ENCODE assay signal across 8 mouse cellular contexts in the genomic region with DNA sequence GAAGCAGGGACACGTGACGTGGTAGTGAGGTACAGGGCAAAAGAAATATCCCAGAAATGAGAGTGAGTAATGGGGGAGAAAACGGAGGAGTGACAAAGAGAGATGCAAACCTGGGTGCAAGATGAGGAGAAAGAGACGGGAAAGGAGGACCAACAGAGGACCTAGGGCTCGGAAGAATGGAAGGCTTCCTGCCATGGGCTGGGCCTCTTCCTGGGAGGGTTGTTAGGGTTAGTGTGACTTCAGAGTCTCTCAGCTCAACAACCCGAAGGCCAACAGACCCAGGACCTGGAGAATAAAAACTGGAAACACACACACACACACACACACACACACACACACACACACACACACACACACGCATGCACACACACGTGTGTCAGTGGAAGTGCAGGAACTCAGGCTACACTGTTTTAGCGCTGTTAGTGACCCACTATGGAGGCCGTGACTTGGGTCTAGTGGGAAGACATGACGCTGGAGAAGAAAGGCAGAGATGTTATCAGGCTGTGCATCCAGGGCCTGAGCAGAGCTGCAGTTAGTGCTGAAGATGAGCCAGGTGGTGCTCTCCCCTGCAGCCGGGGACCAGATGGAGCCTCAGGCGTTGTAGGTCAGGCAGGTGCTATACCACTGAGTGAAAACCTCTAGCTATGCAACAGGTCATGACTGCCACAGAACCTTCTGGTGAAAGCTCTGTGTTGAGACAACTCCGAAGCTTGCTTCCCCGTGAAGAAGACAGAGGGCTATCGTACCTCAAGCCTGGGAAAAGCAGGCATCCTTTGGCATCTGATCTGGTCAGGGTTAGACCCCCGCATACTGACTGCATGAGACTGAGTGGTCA. TPM values are rescaled to one million over a fixed set of nuclear protein-coding genes. Genes with fewer than 3 reads are reported as not detected.
DNase-seq lines count a peak whose midpoint lies in the region; ATAC-seq and TF ChIP-seq lines count a peak whose summit lies in the region.

No protein-coding gene starts in this region.

- DNase-seq in layer of hippocampus, adult 2 months (ENCODE audit: low spot score in 2 of 2) = no peak
- DNase-seq in layer of hippocampus, adult 11-12 months (ENCODE audit: low spot score) = no peak
- peak; percentile 77 for DNase-seq in cerebellum, adult 9-11 months
- DNase-seq in c-Kit-positive CD71-positive TER-119-positive erythroid progenitor cells, embryonic 14.5 days (ENCODE audit: low spot score) = no peak
- no peak for DNase-seq in right cerebral cortex, postnatal 25 days
- DNase-seq in kidney, postnatal 14 days = no peak

- 0 out of 2 replicates have a peak, but pooled peaks cover 4% of the 10 kb centered on the region for H3K4me1 ChIP-seq in heart, embryonic 11.5 days (ENCODE audit: control insufficient read depth, insufficient read depth, low read length)
- peaks cover 35% of the 10 kb centered on the region for H3K4me1 ChIP-seq in liver, embryonic 12.5 days

- no peak for ATAC-seq in heart, embryonic 11.5 days (replicated peaks; ENCODE audit: insufficient number of reproducible peaks, low FRiP score, low TSS enrichment)
- ATAC-seq in liver, embryonic 12.5 days = 0 out of 2 replicates have a peak, but pooled peaks have one; percentile 9

- H3K36me3 ChIP-seq in heart, embryonic 11.5 days (ENCODE audit: control insufficient read depth, insufficient read depth, low read length) = no peaks in the 10 kb centered on the region
- no peaks in the 10 kb centered on the region for H3K36me3 ChIP-seq in liver, embryonic 12.5 days

- 0 out of 2 replicates have a peak, but pooled peaks have one; percentile 2 for TF ChIP-seq CTCF in layer of hippocampus, adult 2 months (conservative IDR thresholded peaks at IDR 0.05)

- H3K4me2 ChIP-seq in heart, embryonic 11.5 days = peak overlapping the region; percentile 57
- peak overlapping the region; percentile 77 for H3K4me2 ChIP-seq in liver, embryonic 12.5 days

- peaks cover 11% of the 10 kb centered on the region for H3K27me3 ChIP-seq in heart, embryonic 11.5 days (ENCODE audit: control insufficient read depth, insufficient read depth, low read length)
- H3K27me3 ChIP-seq in liver, embryonic 12.5 days (replicated peaks) = peaks cover 15% of the 10 kb centered on the region

- H3K4me3 ChIP-seq in layer of hippocampus, adult 2 months = no peak overlapping the region
- H3K4me3 ChIP-seq in heart, embryonic 11.5 days (ENCODE audit: low read depth, low read length) = no peak overlapping the region; the same call in 1 of the 2 replicates
- H3K4me3 ChIP-seq in liver, embryonic 12.5 days = peak overlapping the region; percentile 54

- H3K27ac ChIP-seq in layer of hippocampus, adult 2 months = peak overlapping the region; percentile 83; the same call in 1 of the 2 replicates
- H3K27ac ChIP-seq in heart, embryonic 11.5 days (ENCODE audit: low read depth, low read length) = no peak overlapping the region
- no peak overlapping the region for H3K27ac ChIP-seq in liver, embryonic 12.5 days

- 45% methylated on average over 17 of the region's 17 CpGs for WGBS in heart, embryonic 11.5 days (ENCODE audit: insufficient replicate concordance)
- WGBS in liver, embryonic 12.5 days (ENCODE audit: insufficient replicate concordance) = 35% methylated on average over 17 of the region's 17 CpGs

- no peaks in the 10 kb centered on the region for H3K9me3 ChIP-seq in heart, embryonic 11.5 days (replicated peaks; ENCODE audit: control insufficient read depth, low read length)
- no peaks in the 10 kb centered on the region for H3K9me3 ChIP-seq in liver, embryonic 12.5 days (replicated peaks)

- no peak overlapping the region for H3K9ac ChIP-seq in heart, embryonic 11.5 days (ENCODE audit: low read depth, low read length)
- H3K9ac ChIP-seq in liver, embryonic 12.5 days = peak overlapping the region; percentile 64

RNA-seq across cellular contexts. Expression of a gene that starts 45.1 kb away (rescaled TPM):
- total RNA-seq in layer of hippocampus, adult 2 months (2021) = 1 to 10 TPM; 1.7 to 1.9 TPM
- polyA plus RNA-seq in heart, embryonic 11.5 days (2014; fragmentation: Nextera tagmentation; extraction: Ambion mirVana) = 3.4 and 4.2 TPM in 2 replicates
- 0.43 and 0.59 TPM in 2 replicates for polyA plus RNA-seq in liver, embryonic 12.5 days (2016; fragmentation: Nextera tagmentation; extraction: Ambion mirVana)
